Mouse (Mus musculus) embryo, embryonic 10 days (tissue): ENCODE measurements at regions not wholly inside any gene's neighbourhood (a gene's known extent, or its start where the extent isn't known, plus 50 kb on each side); places are given as distances from the start of the nearest gene placed in this dataset.

Experiments
- DNase-seq: peaks from one replicate; pipeline ENCODE4 v3.0.0-alpha.2; 2015; ENCODE audit warnings: low spot score

GRCm38 (mm10) chr16:8351424-8351823 is 73.5 kb downstream of the Tmem114 start:
- DNase-seq: no peak

GRCm38 (mm10) chr16:8349148-8349547 is 75.8 kb downstream of the Tmem114 start:
- no peak for DNase-seq

GRCm38 (mm10) chr16:8348645-8349044 is 76.3 kb downstream of the Tmem114 start:
- no peak for DNase-seq

GRCm38 (mm10) chr16:8345216-8345615 is 79.7 kb downstream of the Tmem114 start:
- no peak for DNase-seq

DNA sequence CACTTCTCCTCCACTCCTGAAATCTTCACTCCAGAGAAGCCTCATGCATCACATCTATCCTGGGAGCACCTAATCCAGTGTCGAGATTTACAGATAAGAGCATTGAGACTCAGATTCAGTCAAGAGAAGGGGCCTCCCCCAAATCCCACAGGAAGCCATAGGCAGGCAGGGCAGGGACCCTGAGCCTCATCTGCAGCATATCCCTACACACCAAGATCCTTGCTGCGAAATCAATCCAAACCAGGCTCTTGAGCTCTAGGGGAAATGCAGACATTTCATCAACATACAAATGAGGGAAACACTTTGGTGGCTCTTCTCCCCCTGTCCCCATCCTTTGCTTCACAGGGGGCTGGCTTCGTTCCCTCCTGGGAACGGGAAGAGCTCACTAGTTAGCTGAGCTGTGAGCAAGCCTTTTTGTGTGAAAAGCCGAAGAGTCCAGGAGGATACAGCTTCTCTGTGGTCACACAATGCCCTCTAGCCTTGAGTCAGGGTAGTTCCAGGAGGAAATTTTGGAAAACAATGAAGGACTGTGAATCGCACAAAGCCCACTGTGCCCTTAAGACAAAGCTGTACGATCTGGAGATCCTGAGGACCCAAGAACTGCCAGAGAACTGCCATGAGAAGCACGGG is 91.7 kb downstream of the Tmem114 start:
- DNase-seq: peak; percentile 50

- no peak for DNase-seq
Measured at GRCm38 (mm10) chr16:8311996-8312395, 112.9 kb downstream of the Tmem114 start.

GRCm38 (mm10) chr16:8306389-8306788 is 118.5 kb downstream of the Tmem114 start:
- DNase-seq: no peak
